Mouse (Mus musculus) limb, embryonic 11.5 days (tissue): Measurements from ENCODE around the gene Efhd2. TPM values are rescaled to one million over a fixed set of nuclear protein-coding genes. Genes with fewer than 3 reads are reported as not detected.
A peak's percentile ranks its signal among the peaks of the same experiment; 100 is the strongest.

ENCODE experiments used
- ATAC-seq: fragments of 200-750 bp; cut with Nextera tagmentation; 2 replicates; pipeline ENCODE4 v1.8.0; 2017; ENCODE audit warnings: low read depth; ENCODE audit not compliant: insufficient number of reproducible peaks, low FRiP score, low TSS enrichment
- DNase-seq: peaks from one replicate; pipeline ENCODE4 v3.0.0-alpha.2; 2015; ENCODE audit warnings: low spot score
- H3K27ac ChIP-seq: fragments of 300-500 bp; sonication (generic); replicated peaks from 2 replicates; pipeline ENCODE4 v1.5.1; 2014; ENCODE audit warnings: low read depth, mild to moderate bottlenecking, low read length
- H3K27me3 ChIP-seq: fragments of 300-500 bp; sonication (generic); 2 replicates; pipeline ENCODE4 v1.6.1; 2014; ENCODE audit warnings: mild to moderate bottlenecking, low read length, mixed read lengths; ENCODE audit not compliant: control insufficient read depth, insufficient read depth
- H3K36me3 ChIP-seq: fragments of 300-500 bp; sonication (generic); 2 replicates; pipeline ENCODE4 v1.6.1; 2014; ENCODE audit warnings: mild to moderate bottlenecking, low read length, moderate library complexity, mixed read lengths; ENCODE audit not compliant: control insufficient read depth, insufficient read depth
- H3K4me1 ChIP-seq: fragments of 300-500 bp; sonication (generic); 2 replicates; pipeline ENCODE4 v1.6.1; 2014; ENCODE audit warnings: low read length, mixed read lengths; ENCODE audit not compliant: control insufficient read depth, insufficient read depth
- H3K4me2 ChIP-seq: fragments of 300-500 bp; sonication (generic); 2 replicates; pipeline ENCODE4 v1.6.1; 2014; ENCODE audit warnings: low read depth, mild to moderate bottlenecking, moderate library complexity; ENCODE audit not compliant: severe bottlenecking
- H3K4me3 ChIP-seq: fragments of 300-500 bp; sonication (generic); 2 replicates; pipeline ENCODE4 v1.5.1; 2014; ENCODE audit warnings: low read depth, low read length
- H3K9ac ChIP-seq: fragments of 300-500 bp; sonication (generic); 2 replicates; pipeline ENCODE4 v1.6.1; 2014; ENCODE audit warnings: mild to moderate bottlenecking, low read length
- H3K9me3 ChIP-seq: fragments of 300-500 bp; sonication (generic); 2 replicates; pipeline ENCODE4 v1.6.1; 2016; ENCODE audit warnings: low read length; ENCODE audit not compliant: control insufficient read depth
- WGBS: fragments of 180-500 bp; shearing (Covaris S2); extraction: QIAGEN DNeasy Blood & Tissue Kit; methylation state at CpG from one replicate; pipeline ENCODE4 v1.1.7; 2014; 5-methylcytosine and 5-hydroxymethylcytosine counted together
- polyA plus RNA-seq: library from polyadenylated mRNA; unstranded; fragments of >200 nt; fragmentation: Nextera tagmentation; extraction: Ambion mirVana; gene quantifications from 2 replicates; pipeline ENCODE4 v1.2.1, GENCODE M21; 2014

Efhd2 gene
- polyA plus RNA-seq, 1 experiment from 2014 or later = 19.8 TPM

DNA sequence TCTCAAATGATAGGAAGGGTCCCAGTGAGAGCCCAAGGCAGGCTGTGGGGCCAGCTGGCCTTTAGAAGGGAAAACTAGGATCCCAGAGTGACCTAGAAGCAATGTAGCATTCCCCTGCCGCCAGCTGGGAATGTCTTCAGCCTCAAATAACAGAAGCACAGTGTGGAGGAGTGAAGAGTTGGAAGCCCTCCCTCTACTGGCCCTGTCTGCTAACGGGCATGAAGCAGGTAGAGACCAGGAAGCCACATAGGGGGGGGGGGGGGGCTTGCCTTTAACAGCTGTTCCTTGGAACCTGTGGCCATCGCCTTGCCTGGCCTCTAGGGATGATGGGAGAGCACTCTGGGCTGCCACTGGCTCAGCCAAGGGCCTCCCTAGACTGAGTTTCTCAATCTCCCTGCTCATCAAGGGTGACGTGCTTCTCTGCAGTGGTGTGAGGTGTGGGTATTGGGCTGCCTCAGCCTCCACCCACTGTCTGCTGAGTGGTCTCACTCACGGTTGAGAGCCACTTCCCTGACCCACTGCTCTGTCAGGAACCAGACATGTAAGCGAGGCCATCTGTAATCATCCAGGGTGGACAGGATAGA is 11.8 kb upstream of the Efhd2 start:
- Histone ChIP-seq H3K4me1 (no peaks in the 10 kb centered on the region), H3K36me3 (no peaks in the 10 kb centered on the region), H3K27ac (no peak overlapping the region), H3K9ac (no peak overlapping the region), H3K27me3 (no peaks in the 10 kb centered on the region), H3K4me2 (no peak overlapping the region), H3K4me3 (no peak overlapping the region), H3K9me3 (no peaks in the 10 kb centered on the region)
- WGBS = 43% methylated on average over 6 of the region's 6 CpGs
- DNase-seq (peak; percentile 32), ATAC-seq (peak; percentile 57; the same call in 1 of the 2 replicates)

DNA sequence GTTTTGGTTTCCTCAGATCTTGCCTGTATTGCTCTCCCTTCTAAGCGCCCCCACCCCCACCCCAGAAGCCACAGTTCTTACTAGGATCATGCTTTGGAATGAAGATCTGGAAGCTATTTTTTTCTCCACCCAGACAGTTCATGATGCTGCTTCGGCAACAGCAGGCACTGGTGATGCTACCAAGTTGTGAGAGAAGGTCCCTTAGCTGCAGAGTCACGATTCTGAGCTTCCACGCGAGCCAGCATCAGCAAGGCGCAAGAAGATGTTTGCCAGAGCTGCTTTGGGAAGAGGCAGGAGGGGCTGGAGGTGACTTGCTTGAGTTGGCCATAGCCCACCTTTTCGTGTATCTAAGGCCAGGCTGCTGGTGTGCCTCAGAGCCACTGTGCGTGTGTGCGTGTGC is 10.7 kb upstream of the Efhd2 start:
- Histone ChIP-seq H3K9ac (no peak overlapping the region), H3K4me2 (no peak overlapping the region), H3K4me1 (no peaks in the 10 kb centered on the region), H3K27ac (no peak overlapping the region), H3K4me3 (no peak overlapping the region), H3K27me3 (no peaks in the 10 kb centered on the region), H3K9me3 (no peaks in the 10 kb centered on the region), H3K36me3 (no peaks in the 10 kb centered on the region)
- ATAC-seq (no peak), DNase-seq (no peak)
- 54% methylated on average over 9 of the region's 9 CpGs for WGBS

DNA sequence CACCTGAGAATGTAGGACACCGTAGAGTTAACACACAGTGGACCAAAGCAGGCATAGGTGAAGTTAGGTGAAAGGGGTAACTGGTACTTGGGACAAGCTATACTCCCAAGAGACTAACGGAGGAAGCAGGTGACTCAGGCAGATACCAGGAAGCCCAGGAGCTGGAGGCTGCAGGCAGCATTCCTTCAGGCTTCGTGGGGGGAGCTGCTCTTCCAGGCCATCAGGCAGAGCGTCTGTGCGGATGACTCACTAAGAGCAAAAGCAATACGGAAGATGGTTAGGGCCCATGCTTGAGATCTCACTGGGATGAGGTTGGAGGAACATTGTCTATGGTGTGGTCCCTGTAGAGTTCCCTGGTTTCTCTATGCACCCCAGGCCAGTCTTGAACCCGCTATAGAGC is 8.1 kb upstream of the Efhd2 start:
- H3K36me3 ChIP-seq = no peaks in the 10 kb centered on the region
- no peak overlapping the region for H3K9ac ChIP-seq
- no peaks in the 10 kb centered on the region for H3K27me3 ChIP-seq
- H3K4me2 ChIP-seq = no peak overlapping the region
- WGBS = 85% methylated on average over 7 of the region's 7 CpGs
- ATAC-seq (no peak), DNase-seq (no peak)
- no peak overlapping the region for H3K4me3 ChIP-seq
- no peaks in the 10 kb centered on the region for H3K4me1 ChIP-seq
- no peak overlapping the region for H3K27ac ChIP-seq
- no peaks in the 10 kb centered on the region for H3K9me3 ChIP-seq

DNA sequence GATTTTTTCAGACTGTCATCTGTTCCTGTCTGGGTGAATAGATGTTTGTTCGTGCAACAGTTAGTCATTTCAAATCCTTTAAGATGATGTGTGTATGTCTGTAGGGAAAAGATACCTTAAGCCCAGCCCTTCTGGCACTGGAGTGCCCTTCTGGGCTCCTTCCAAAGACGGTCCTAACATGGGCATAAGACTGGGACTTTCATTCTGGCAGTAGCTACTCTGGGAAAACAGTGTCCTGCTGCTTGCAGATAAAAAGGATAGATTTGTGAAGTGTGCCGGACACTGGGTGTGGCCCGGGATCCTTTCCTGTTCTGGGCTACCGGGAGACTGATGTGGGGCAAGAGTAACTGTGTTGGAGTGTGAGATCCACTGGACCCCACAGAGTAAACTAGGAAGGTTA is 7.2 kb upstream of the Efhd2 start:
- no peak overlapping the region for H3K4me3 ChIP-seq
- H3K4me2 ChIP-seq = no peak overlapping the region
- H3K9me3 ChIP-seq = no peaks in the 10 kb centered on the region
- no peaks in the 10 kb centered on the region for H3K4me1 ChIP-seq
- H3K36me3 ChIP-seq = no peaks in the 10 kb centered on the region
- ATAC-seq (no peak), DNase-seq (no peak)
- H3K27ac ChIP-seq = no peak overlapping the region
- no peak overlapping the region for H3K9ac ChIP-seq
- no peaks in the 10 kb centered on the region for H3K27me3 ChIP-seq
- 77% methylated on average over 5 of the region's 5 CpGs for WGBS

DNA sequence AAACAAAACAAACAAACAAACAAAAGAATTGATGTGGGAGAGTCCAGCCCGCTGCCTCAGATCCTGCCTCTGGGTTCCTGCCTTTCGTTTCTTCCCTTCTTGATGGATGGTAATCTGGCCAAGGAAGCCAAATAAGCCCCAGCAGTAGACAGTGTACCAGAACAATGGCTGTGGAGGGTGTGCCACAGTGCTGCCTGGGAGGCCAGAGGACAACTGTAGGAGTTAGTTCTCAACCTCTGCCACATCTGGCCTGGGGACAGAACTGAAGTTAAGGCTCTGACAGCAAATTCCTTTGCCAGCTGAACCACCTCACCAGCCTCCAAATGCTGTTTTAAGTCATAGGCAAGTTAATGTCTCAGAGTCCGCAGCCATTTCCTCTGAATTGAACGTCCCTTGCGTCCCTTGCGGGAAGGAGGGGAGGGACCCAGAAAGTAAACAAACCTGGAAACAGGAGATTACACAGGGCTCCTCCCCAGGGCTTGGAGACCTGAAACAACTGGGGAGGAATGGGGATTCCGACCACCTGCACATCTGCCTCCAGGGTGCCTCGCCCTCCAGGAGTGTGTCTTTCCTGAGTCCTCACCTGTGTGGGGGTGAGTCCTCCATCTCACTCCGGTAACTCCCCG is 6.7 kb upstream of the Efhd2 start:
- Histone ChIP-seq H3K27ac (no peak overlapping the region), H3K9ac (no peak overlapping the region), H3K36me3 (no peaks in the 10 kb centered on the region), H3K4me2 (no peak overlapping the region), H3K4me3 (no peak overlapping the region), H3K9me3 (no peaks in the 10 kb centered on the region), H3K4me1 (no peaks in the 10 kb centered on the region), H3K27me3 (no peaks in the 10 kb centered on the region)
- no peak for DNase-seq
- WGBS = 64% methylated on average over 10 of the region's 10 CpGs
- no peak for ATAC-seq

DNA sequence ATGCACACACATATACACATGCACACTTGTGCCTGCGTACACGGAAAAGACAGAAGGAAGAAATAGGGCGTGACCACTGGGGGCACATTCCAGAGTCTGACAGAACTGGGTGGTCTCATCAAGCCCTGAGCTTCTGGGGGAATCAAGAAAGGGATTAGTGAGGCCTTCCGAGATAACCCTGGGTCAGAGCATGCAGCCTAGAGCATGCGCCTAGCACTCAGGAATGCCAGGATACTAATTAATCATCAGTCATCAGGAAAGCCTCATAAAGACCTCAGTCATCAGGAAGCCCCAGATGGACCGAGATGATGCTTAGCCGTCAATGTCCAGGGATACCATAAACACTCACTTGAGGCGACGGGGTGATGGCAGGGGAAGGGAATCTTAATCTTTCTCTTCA is 5.2 kb upstream of the Efhd2 start:
- H3K27me3 ChIP-seq = no peaks in the 10 kb centered on the region
- 30% methylated on average over 9 of the region's 9 CpGs for WGBS
- H3K36me3 ChIP-seq = no peaks in the 10 kb centered on the region
- no peak overlapping the region for H3K9ac ChIP-seq
- no peak overlapping the region for H3K4me3 ChIP-seq
- no peak overlapping the region for H3K4me2 ChIP-seq
- H3K9me3 ChIP-seq = no peaks in the 10 kb centered on the region
- H3K4me1 ChIP-seq = peaks cover 4% of the 10 kb centered on the region; the same call in 1 of the 2 replicates
- no peak overlapping the region for H3K27ac ChIP-seq
- ATAC-seq = no peak
- no peak for DNase-seq

DNA sequence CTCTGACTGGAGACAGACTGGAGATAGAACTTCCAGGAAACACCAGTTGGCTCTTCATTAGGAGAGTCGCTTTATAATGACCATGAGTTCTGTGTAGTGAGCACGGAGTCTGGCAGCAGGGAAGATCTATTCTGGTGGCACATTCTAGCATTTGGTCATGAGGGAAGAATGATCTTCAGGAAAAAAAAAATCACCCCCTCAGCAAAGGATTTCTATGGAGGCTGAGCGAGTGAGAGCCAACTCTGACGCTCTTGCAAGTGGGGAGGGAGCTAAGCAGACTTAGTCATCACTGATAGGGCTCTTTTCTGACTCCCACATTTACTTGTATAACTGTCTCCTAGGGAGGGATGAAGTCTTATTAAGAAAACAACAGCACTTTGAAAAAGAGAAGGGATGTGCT is 4.4 kb upstream of the Efhd2 start:
- H3K27ac ChIP-seq = no peak overlapping the region
- no peak for DNase-seq
- no peak overlapping the region for H3K4me3 ChIP-seq
- H3K27me3 ChIP-seq = no peaks in the 10 kb centered on the region
- H3K9me3 ChIP-seq = no peaks in the 10 kb centered on the region
- no peak for ATAC-seq
- no peak overlapping the region for H3K9ac ChIP-seq
- H3K4me1 ChIP-seq = peaks cover 4% of the 10 kb centered on the region; the same call in 1 of the 2 replicates
- no peak overlapping the region for H3K4me2 ChIP-seq
- 84% methylated on average over 4 of the region's 4 CpGs for WGBS
- no peaks in the 10 kb centered on the region for H3K36me3 ChIP-seq

DNA sequence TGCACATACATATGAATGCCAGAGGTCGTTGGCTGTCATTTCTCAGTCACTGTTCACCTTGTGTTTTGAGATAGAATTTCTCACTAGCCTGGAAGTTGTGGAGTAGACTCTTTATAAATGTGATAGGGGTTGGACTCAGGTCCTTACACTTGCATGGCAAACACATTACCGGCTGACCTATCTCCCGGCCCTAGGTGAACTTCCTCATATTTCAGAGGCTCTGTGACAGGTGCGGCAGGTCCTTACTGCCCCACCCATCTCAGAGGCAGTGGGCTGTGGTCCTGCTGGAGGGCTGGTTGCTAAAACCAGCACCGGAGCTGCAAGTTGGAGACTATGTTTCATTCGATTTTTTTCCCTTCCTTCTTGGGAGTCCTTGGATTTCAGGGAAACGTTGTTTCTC is 3.9 kb upstream of the Efhd2 start:
- no peak overlapping the region for H3K9ac ChIP-seq
- H3K27me3 ChIP-seq = no peaks in the 10 kb centered on the region
- H3K9me3 ChIP-seq = no peaks in the 10 kb centered on the region
- no peak overlapping the region for H3K4me2 ChIP-seq
- peaks cover 7% of the 10 kb centered on the region; the same call in 1 of the 2 replicates for H3K4me1 ChIP-seq
- no peak for DNase-seq
- WGBS = 64% methylated on average over 7 of the region's 7 CpGs
- no peak overlapping the region for H3K4me3 ChIP-seq
- no peak for ATAC-seq
- no peaks in the 10 kb centered on the region for H3K36me3 ChIP-seq
- no peak overlapping the region for H3K27ac ChIP-seq
